Mouse (Mus musculus) stomach, embryonic 14.5 days (tissue): Measurements from ENCODE around the gene Tufm. TPM values are rescaled to one million over a fixed set of nuclear protein-coding genes. Genes with fewer than 3 reads are reported as not detected.

Experiments
- ATAC-seq: fragments of 200-750 bp; cut with Nextera tagmentation; 2 replicates; pipeline ENCODE4 v1.8.0; 2017; ENCODE audit warnings: low read depth, moderate TSS enrichment; ENCODE audit not compliant: insufficient number of reproducible peaks, insufficient read depth, low FRiP score
- H3K27ac ChIP-seq: fragments of 300-500 bp; sonication (generic); 2 replicates; pipeline ENCODE4 v1.5.1; 2014; ENCODE audit warnings: mild to moderate bottlenecking, low read length, moderate library complexity, mixed read lengths
- H3K27me3 ChIP-seq: fragments of 300-500 bp; sonication (generic); 2 replicates; pipeline ENCODE4 v1.6.1; 2014; ENCODE audit warnings: low read length, control low read depth, mixed read lengths; ENCODE audit not compliant: control insufficient read depth, insufficient read depth
- H3K36me3 ChIP-seq: fragments of 300-500 bp; sonication (generic); 2 replicates; pipeline ENCODE4 v1.6.1; 2014; ENCODE audit warnings: mild to moderate bottlenecking, control low read depth, low read length, moderate library complexity, mixed read lengths; ENCODE audit not compliant: control insufficient read depth, insufficient read depth
- H3K4me1 ChIP-seq: fragments of 300-500 bp; sonication (generic); 2 replicates; pipeline ENCODE4 v1.6.1; 2014; ENCODE audit warnings: low read length, control low read depth, mixed read lengths; ENCODE audit not compliant: control insufficient read depth, insufficient read depth
- H3K4me2 ChIP-seq: fragments of 300-500 bp; sonication (generic); replicated peaks from 2 replicates; pipeline ENCODE4 v1.6.1; 2014; ENCODE audit warnings: low read depth, low read length, control low read depth
- H3K4me3 ChIP-seq: fragments of 300-500 bp; sonication (generic); 2 replicates; pipeline ENCODE4 v1.5.1; 2014; ENCODE audit warnings: low read depth, low read length, control low read depth
- H3K9ac ChIP-seq: fragments of 300-500 bp; sonication (generic); replicated peaks from 2 replicates; pipeline ENCODE4 v1.6.1; 2014; ENCODE audit warnings: low read depth, mild to moderate bottlenecking, control low read depth, low read length, moderate library complexity, mixed read lengths
- H3K9me3 ChIP-seq: fragments of 300-500 bp; sonication (generic); 2 replicates; pipeline ENCODE4 v1.6.1; 2016; ENCODE audit warnings: low read depth, low read length, control low read depth; ENCODE audit not compliant: control insufficient read depth
- WGBS: fragments of 180-500 bp; shearing (Covaris S2); extraction: QIAGEN DNeasy Blood & Tissue Kit; methylation state at CpG from one replicate; pipeline ENCODE4 v1.1.7; 2014; 5-methylcytosine and 5-hydroxymethylcytosine counted together
- polyA plus RNA-seq: library from polyadenylated mRNA; unstranded; fragments of >200 nt; fragmentation: Nextera tagmentation; extraction: Ambion mirVana; gene quantifications from 2 replicates; pipeline ENCODE4 v1.2.1, GENCODE M21; 2014

Tufm gene
- polyA plus RNA-seq: 134 and 144 TPM in 2 replicates

- WGBS: under 1% methylated on average over 32 of the region's 32 CpGs
- 0 out of 2 replicates have a peak, but pooled peaks cover 8% of the 10 kb centered on the region for H3K4me1 ChIP-seq
- H3K27ac ChIP-seq: peak within 1 kb of the TSS; percentile 79
- peak; percentile 90 for ATAC-seq
- peak within 1 kb of the TSS; percentile 67 for H3K9ac ChIP-seq
- H3K27me3 ChIP-seq: no peaks in the 10 kb centered on the region
- peaks cover 20% of the 10 kb centered on the region for H3K36me3 ChIP-seq
- peak within 1 kb of the TSS; percentile 95 for H3K4me2 ChIP-seq
- H3K9me3 ChIP-seq: no peaks in the 10 kb centered on the region
- peak within 1 kb of the TSS; percentile 59 for H3K4me3 ChIP-seq
Measured at GRCm38 (mm10) chr7:126487052-126487483, at the start of gene Tufm. Tufm (plus strand) TSS chr7:126487361.

GRCm38 (mm10) chr7:126440134-126440533 lies 47.0 kb upstream of the Tufm start:
- H3K9ac ChIP-seq: no peak overlapping the region
- ATAC-seq: no peak
- no peak overlapping the region for H3K4me3 ChIP-seq
- no peaks in the 10 kb centered on the region for H3K27me3 ChIP-seq
- WGBS: 69% methylated on average over 9 of the region's 9 CpGs
- H3K4me2 ChIP-seq: no peak overlapping the region
- H3K4me1 ChIP-seq: no peaks in the 10 kb centered on the region
- no peak overlapping the region for H3K27ac ChIP-seq
- no peaks in the 10 kb centered on the region for H3K9me3 ChIP-seq
- H3K36me3 ChIP-seq: peaks cover 11% of the 10 kb centered on the region

DNA sequence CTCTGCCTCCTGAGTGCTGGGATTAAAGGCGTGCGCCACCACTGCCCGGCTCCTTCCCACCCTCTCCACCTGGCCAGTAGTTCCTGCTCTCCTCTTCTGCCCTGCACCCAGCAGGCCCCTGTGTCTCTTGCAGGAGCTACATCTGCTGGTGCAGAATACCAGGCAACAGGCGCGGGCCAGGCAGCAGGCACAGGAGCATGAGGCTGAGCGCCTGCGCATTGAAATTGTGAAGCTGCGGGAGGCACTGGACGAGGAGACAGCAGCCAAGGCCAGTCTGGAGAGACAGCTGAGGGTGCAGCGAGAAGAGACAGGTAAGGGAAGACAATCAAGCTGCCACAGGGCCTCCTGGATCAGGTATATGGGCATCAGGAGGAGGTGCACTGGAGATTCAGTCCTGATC lies 43.2 kb upstream of the Tufm start:
- Histone ChIP-seq H3K9me3 (no peaks in the 10 kb centered on the region), H3K4me3 (no peak overlapping the region), H3K4me1 (no peaks in the 10 kb centered on the region), H3K9ac (no peak overlapping the region), H3K4me2 (no peak overlapping the region), H3K27me3 (no peaks in the 10 kb centered on the region), H3K36me3 (peaks cover 30% of the 10 kb centered on the region), H3K27ac (no peak overlapping the region)
- WGBS: 95% methylated on average over 10 of the region's 10 CpGs
- no peak for ATAC-seq

DNA sequence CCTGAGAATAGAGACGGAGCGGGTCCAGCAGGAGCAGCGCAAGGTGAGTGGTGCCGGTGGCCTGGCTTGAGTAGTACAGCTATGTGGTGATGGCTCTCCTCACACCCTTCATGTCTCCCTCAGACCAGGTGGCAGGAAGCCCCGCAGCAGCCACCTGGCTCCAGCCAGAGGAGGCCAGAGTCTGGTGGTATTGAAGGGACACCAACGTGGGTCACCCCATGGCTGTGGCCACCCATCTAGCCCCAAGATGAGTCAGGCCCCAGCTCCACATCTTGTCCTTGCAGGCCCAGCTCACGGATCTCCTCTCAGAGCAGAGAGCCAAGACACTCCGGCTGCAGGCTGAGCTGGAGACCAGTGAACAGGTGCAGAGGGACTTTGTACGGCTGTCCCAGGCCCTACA lies 42.6 kb upstream of the Tufm start:
- Histone ChIP-seq H3K4me2 (no peak overlapping the region), H3K27me3 (no peaks in the 10 kb centered on the region), H3K9me3 (no peaks in the 10 kb centered on the region), H3K9ac (no peak overlapping the region), H3K27ac (no peak overlapping the region), H3K4me3 (no peak overlapping the region), H3K36me3 (peaks cover 30% of the 10 kb centered on the region), H3K4me1 (no peaks in the 10 kb centered on the region)
- no peak for ATAC-seq
- WGBS: 91% methylated on average over 9 of the region's 9 CpGs

- H3K9ac ChIP-seq: no peak overlapping the region
- H3K27ac ChIP-seq: no peak overlapping the region
- H3K4me1 ChIP-seq: no peaks in the 10 kb centered on the region
- no peak overlapping the region for H3K4me3 ChIP-seq
- 91% methylated on average over 15 of the region's 15 CpGs for WGBS
- H3K27me3 ChIP-seq: no peaks in the 10 kb centered on the region
- H3K9me3 ChIP-seq: no peaks in the 10 kb centered on the region
- H3K4me2 ChIP-seq: no peak overlapping the region
- H3K36me3 ChIP-seq: peaks cover 30% of the 10 kb centered on the region
- ATAC-seq: no peak
Measured at GRCm38 (mm10) chr7:126445104-126445815, 41.9 kb upstream of the Tufm start.

DNA sequence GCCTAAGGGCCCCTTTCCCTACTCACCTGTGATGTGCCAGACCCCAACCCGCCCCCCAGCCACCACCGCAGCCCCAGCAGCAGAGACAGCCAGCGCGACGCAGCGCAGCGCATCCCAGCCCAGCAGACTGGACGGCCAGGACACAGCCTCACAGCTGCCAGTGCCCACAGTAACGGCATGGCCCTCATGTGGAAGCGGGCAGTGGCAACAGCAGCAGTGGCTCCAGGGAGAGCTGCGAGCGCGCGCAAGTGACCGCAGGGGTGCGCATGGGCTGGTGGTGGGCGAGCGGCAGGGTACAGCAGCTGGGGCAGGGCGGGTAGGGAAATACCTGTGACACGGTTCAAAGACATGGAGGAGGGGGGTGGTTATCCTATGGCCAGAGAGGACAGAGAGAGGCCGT lies 40.9 kb upstream of the Tufm start:
- Histone ChIP-seq H3K9me3 (no peaks in the 10 kb centered on the region), H3K9ac (no peak overlapping the region), H3K36me3 (peaks cover 30% of the 10 kb centered on the region), H3K4me2 (no peak overlapping the region), H3K4me3 (no peak overlapping the region), H3K27ac (no peak overlapping the region), H3K4me1 (no peaks in the 10 kb centered on the region), H3K27me3 (no peaks in the 10 kb centered on the region)
- no peak for ATAC-seq
- WGBS: 93% methylated on average over 21 of the region's 21 CpGs

- Histone ChIP-seq H3K4me1 (no peaks in the 10 kb centered on the region), H3K9me3 (no peaks in the 10 kb centered on the region), H3K27ac (no peak overlapping the region), H3K4me3 (no peak overlapping the region), H3K36me3 (peaks cover 30% of the 10 kb centered on the region), H3K4me2 (no peak overlapping the region), H3K27me3 (no peaks in the 10 kb centered on the region), H3K9ac (no peak overlapping the region)
- ATAC-seq: no peak
- whole genome bisulfite sequencing: 89% methylated on average over 19 of the region's 19 CpGs
Measured at GRCm38 (mm10) chr7:126448481-126448880, 38.7 kb upstream of the Tufm start.

GRCm38 (mm10) chr7:126449991-126450390 lies 37.2 kb upstream of the Tufm start:
- H3K9ac ChIP-seq: no peak overlapping the region
- no peaks in the 10 kb centered on the region for H3K27me3 ChIP-seq
- no peak overlapping the region for H3K4me2 ChIP-seq
- 91% methylated on average over 18 of the region's 18 CpGs for WGBS
- no peak for ATAC-seq
- H3K36me3 ChIP-seq: peaks cover 20% of the 10 kb centered on the region
- no peak overlapping the region for H3K4me3 ChIP-seq
- no peaks in the 10 kb centered on the region for H3K4me1 ChIP-seq
- no peak overlapping the region for H3K27ac ChIP-seq
- H3K9me3 ChIP-seq: no peaks in the 10 kb centered on the region

GRCm38 (mm10) chr7:126450641-126451040 lies 36.5 kb upstream of the Tufm start:
- H3K27me3 ChIP-seq: no peaks in the 10 kb centered on the region
- H3K4me2 ChIP-seq: no peak overlapping the region
- no peak for ATAC-seq
- peaks cover 13% of the 10 kb centered on the region for H3K36me3 ChIP-seq
- H3K27ac ChIP-seq: no peak overlapping the region
- no peaks in the 10 kb centered on the region for H3K9me3 ChIP-seq
- no peaks in the 10 kb centered on the region for H3K4me1 ChIP-seq
- 89% methylated on average over 6 of the region's 6 CpGs for WGBS
- H3K9ac ChIP-seq: no peak overlapping the region
- no peak overlapping the region for H3K4me3 ChIP-seq
